Mouse (Mus musculus): ENCODE results near the gene Gm10100. TPM values are rescaled to one million over a fixed set of nuclear protein-coding genes. Genes with fewer than 3 reads are reported as not detected.
"Not testable (repeated sequence)": the region's sequence is repeated elsewhere in the genome, so short reads cannot be mapped to it uniquely, and the experiment has no call there.

Gene Gm10100
- polyA plus RNA-seq, 1 experiment from 2014 or later, result not detected

GRCm38 (mm10) chr10:77697133-77697532 is 29.2 kb upstream of the Gm10100 start, which contains the start of gene Gm9508:
TSS of gene Gm9508 (minus strand) at chr10:77697233.
- Histone ChIP-seq H3K27ac (ENCODE audit: low read length) (no peak within 1 kb of the TSS), H3K36me3 (ENCODE audit: insufficient read depth, low read length) (no peaks in the 10 kb centered on the region), H3K9me3 (ENCODE audit: low read length) (no peaks in the 10 kb centered on the region), H3K9ac (replicated peaks; ENCODE audit: low read depth) (no peak within 1 kb of the TSS), H3K4me3 (ENCODE audit: low read depth, low read length) (no peak within 1 kb of the TSS), H3K4me1 (ENCODE audit: insufficient read depth, low read depth, low read length) (no peaks in the 10 kb centered on the region), H3K27me3 (replicated peaks; ENCODE audit: insufficient read depth, low read length) (no peaks in the 10 kb centered on the region), H3K4me2 (replicated peaks; ENCODE audit: low read depth, low read length) (no peak within 1 kb of the TSS)
- DNase-seq (ENCODE audit: low spot score), result no peak
- no peak for TF ChIP-seq EP300 (IDR thresholded peaks at IDR 0.05)
- WGBS, result 19% methylated on average over 4 of the region's 4 CpGs
- ATAC-seq, result no peak

- 100% methylated on average over 1 of the region's 1 CpGs for WGBS
- Histone ChIP-seq H3K36me3 (ENCODE audit: insufficient read depth, low read length) (no peaks in the 10 kb centered on the region), H3K27ac (ENCODE audit: low read length) (no peak within 1 kb of the TSS), H3K4me1 (ENCODE audit: insufficient read depth, low read depth, low read length) (no peaks in the 10 kb centered on the region), H3K9me3 (ENCODE audit: low read length) (no peaks in the 10 kb centered on the region), H3K4me2 (replicated peaks; ENCODE audit: low read depth, low read length) (no peak within 1 kb of the TSS), H3K27me3 (replicated peaks; ENCODE audit: insufficient read depth, low read length) (no peaks in the 10 kb centered on the region), H3K9ac (replicated peaks; ENCODE audit: low read depth) (no peak within 1 kb of the TSS), H3K4me3 (ENCODE audit: low read depth, low read length) (no peak within 1 kb of the TSS)
- DNase-seq (ENCODE audit: low spot score) (no peak), ATAC-seq (no peak)
- no peak for TF ChIP-seq CTCF (IDR thresholded peaks at IDR 0.05)
- TF ChIP-seq EP300 (IDR thresholded peaks at IDR 0.05), result no peak
Measured at GRCm38 (mm10) chr10:77706326-77706725, 20.0 kb upstream of the Gm10100 start, which contains the start of gene Gm10272. TSS of gene Gm10272 (plus strand) at chr10:77706626.

- Histone ChIP-seq H3K4me2 (replicated peaks; ENCODE audit: low read depth, low read length) (no peak overlapping the region), H3K27ac (ENCODE audit: low read length) (no peak overlapping the region), H3K36me3 (ENCODE audit: insufficient read depth, low read length) (no peaks in the 10 kb centered on the region), H3K27me3 (replicated peaks; ENCODE audit: insufficient read depth, low read length) (no peaks in the 10 kb centered on the region), H3K4me3 (ENCODE audit: low read depth, low read length) (no peak overlapping the region), H3K9me3 (ENCODE audit: low read length) (no peaks in the 10 kb centered on the region), H3K9ac (replicated peaks; ENCODE audit: low read depth) (no peak overlapping the region), H3K4me1 (ENCODE audit: insufficient read depth, low read depth, low read length) (no peaks in the 10 kb centered on the region)
- no peak for DNase-seq (ENCODE audit: low spot score)
- no peak for ATAC-seq
- 63% methylated on average over 3 of the region's 3 CpGs for WGBS
- TF ChIP-seq EP300 (IDR thresholded peaks at IDR 0.05) (no peak), CTCF (IDR thresholded peaks at IDR 0.05) (peak; percentile 26)
Measured at GRCm38 (mm10) chr10:77709831-77710230, 16.5 kb upstream of the Gm10100 start.

GRCm38 (mm10) chr10:77711157-77711556 is 15.1 kb upstream of the Gm10100 start, which contains the start of gene Gm10024:
TSS of gene Gm10024 (plus strand) at chr10:77711457.
- not testable (repeated sequence) for ATAC-seq; H3K27me3 ChIP-seq (replicated peaks; ENCODE audit: insufficient read depth, low read length); H3K27ac ChIP-seq (ENCODE audit: low read length); H3K4me2 ChIP-seq (replicated peaks; ENCODE audit: low read depth, low read length); DNase-seq (ENCODE audit: low spot score); H3K4me1 ChIP-seq (ENCODE audit: insufficient read depth, low read depth, low read length); H3K36me3 ChIP-seq (ENCODE audit: insufficient read depth, low read length); H3K4me3 ChIP-seq (ENCODE audit: low read depth, low read length); H3K9me3 ChIP-seq (ENCODE audit: low read length); H3K9ac ChIP-seq (replicated peaks; ENCODE audit: low read depth)

GRCm38 (mm10) chr10:77713734-77714133 is 12.6 kb upstream of the Gm10100 start:
- no peak overlapping the region for H3K4me3 ChIP-seq (ENCODE audit: low read depth, low read length)
- WGBS, result 45% methylated on average over 4 of the region's 4 CpGs
- TF ChIP-seq CTCF (IDR thresholded peaks at IDR 0.05) (no peak), EP300 (IDR thresholded peaks at IDR 0.05) (no peak)
- no peak overlapping the region for H3K9ac ChIP-seq (replicated peaks; ENCODE audit: low read depth)
- no peaks in the 10 kb centered on the region for H3K27me3 ChIP-seq (replicated peaks; ENCODE audit: insufficient read depth, low read length)
- no peak for DNase-seq (ENCODE audit: low spot score)
- H3K4me2 ChIP-seq (replicated peaks; ENCODE audit: low read depth, low read length), result no peak overlapping the region
- no peaks in the 10 kb centered on the region for H3K36me3 ChIP-seq (ENCODE audit: insufficient read depth, low read length)
- H3K9me3 ChIP-seq (ENCODE audit: low read length), result no peaks in the 10 kb centered on the region
- no peak overlapping the region for H3K27ac ChIP-seq (ENCODE audit: low read length)
- ATAC-seq, result no peak
- H3K4me1 ChIP-seq (ENCODE audit: insufficient read depth, low read depth, low read length), result no peaks in the 10 kb centered on the region

GRCm38 (mm10) chr10:77715507-77715906 is 10.8 kb upstream of the Gm10100 start, which contains the start of gene Gm10142:
TSS of gene Gm10142 (plus strand) at chr10:77715807.
- ATAC-seq (no peak), DNase-seq (ENCODE audit: low spot score) (no peak)
- Histone ChIP-seq H3K9ac (replicated peaks; ENCODE audit: low read depth) (no peak within 1 kb of the TSS), H3K4me1 (ENCODE audit: insufficient read depth, low read depth, low read length) (no peaks in the 10 kb centered on the region), H3K9me3 (ENCODE audit: low read length) (no peaks in the 10 kb centered on the region), H3K4me2 (replicated peaks; ENCODE audit: low read depth, low read length) (no peak within 1 kb of the TSS), H3K27me3 (replicated peaks; ENCODE audit: insufficient read depth, low read length) (no peaks in the 10 kb centered on the region), H3K27ac (ENCODE audit: low read length) (no peak within 1 kb of the TSS), H3K36me3 (ENCODE audit: insufficient read depth, low read length) (no peaks in the 10 kb centered on the region), H3K4me3 (ENCODE audit: low read depth, low read length) (no peak within 1 kb of the TSS)
- TF ChIP-seq CTCF (IDR thresholded peaks at IDR 0.05), result no peak
- no peak for TF ChIP-seq EP300 (IDR thresholded peaks at IDR 0.05)
- WGBS, result 65% methylated on average over 1 of the region's 1 CpGs

- ATAC-seq, result not testable (repeated sequence)
- 73% methylated on average over 1 of the region's 1 CpGs for WGBS
Measured at GRCm38 (mm10) chr10:77720299-77720698, 6.0 kb upstream of the Gm10100 start, which contains the start of gene Krtap12-1. TSS of gene Krtap12-1 (plus strand) at chr10:77720599.

More at GRCm38 (mm10) chr10:77720299-77720698, 6.0 kb upstream of the Gm10100 start, which contains the start of gene Krtap12-1:
- not testable (repeated sequence) for H3K4me3 ChIP-seq (ENCODE audit: low read depth, low read length); H3K27me3 ChIP-seq (replicated peaks; ENCODE audit: insufficient read depth, low read length); H3K27ac ChIP-seq (ENCODE audit: low read length); H3K9me3 ChIP-seq (ENCODE audit: low read length); H3K9ac ChIP-seq (replicated peaks; ENCODE audit: low read depth); H3K4me1 ChIP-seq (ENCODE audit: insufficient read depth, low read depth, low read length); H3K4me2 ChIP-seq (replicated peaks; ENCODE audit: low read depth, low read length); DNase-seq (ENCODE audit: low spot score); H3K36me3 ChIP-seq (ENCODE audit: insufficient read depth, low read length)
